Mouse (Mus musculus) cerebellum, postnatal 14 days (tissue): ENCODE results near the gene Ino80b.

ENCODE experiments used
- DNase-seq, 2 experiments: peaks; one replicate each; pipeline ENCODE4 v3.0.0; 2021; ENCODE audit warnings: mixed read lengths in 2 of 2

Gene Ino80b

GRCm38 (mm10) chr6:83083497-83083896, 41.7 kb downstream of the Ino80b start:
- DNase-seq = no peak

DNA sequence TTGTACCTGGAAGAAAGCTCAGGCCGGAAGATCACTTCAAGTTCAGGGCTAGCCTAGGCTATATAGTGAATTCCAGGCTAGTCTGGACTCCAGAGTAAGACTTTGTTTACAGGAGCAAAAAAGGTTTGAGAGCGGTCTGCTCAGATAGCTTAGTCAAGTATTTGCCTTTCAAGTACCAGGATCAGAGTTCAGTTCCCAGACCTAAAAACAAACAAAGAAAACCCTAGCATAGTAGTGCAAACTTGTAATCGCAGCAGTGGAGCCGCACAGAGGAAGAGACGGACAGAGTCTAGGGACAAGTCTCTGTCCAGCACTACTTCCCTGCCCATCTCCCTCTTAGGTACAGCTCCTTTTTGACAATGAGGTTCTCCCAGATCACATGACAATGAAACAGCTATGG, 45.0 kb downstream of the Ino80b start:
- DNase-seq = no peak

- DNase-seq = peak; percentile 100
These were observed 46.8 kb downstream of the Ino80b start for GRCm38 (mm10) chr6:83078324-83078858.

- DNase-seq = peak in 1 of 2 experiments; percentile 67
These were observed 47.5 kb downstream of the Ino80b start, which contains the start of gene Pcgf1 for GRCm38 (mm10) chr6:83077630-83078323. TSS of gene Pcgf1 (plus strand) at chr6:83077869.

DNA sequence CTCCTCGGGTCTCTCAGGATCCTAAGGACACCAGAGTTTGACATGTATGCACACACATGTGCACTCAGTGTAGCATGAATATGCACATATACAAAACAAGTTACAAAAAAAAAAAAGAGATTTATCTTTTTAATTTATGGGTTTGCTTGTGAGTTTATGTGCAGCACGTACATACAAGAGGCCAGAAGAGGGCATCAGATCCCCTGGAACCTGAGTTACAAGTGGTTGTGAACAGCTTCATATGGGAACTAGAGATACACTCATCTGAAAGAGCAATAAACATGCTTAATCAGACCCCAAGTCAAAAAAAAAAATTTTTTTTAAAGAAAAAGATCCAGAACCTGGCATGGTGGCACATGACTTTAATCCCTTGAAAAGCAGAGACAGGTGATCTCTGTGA, 50.3 kb downstream of the Ino80b start:
- DNase-seq = no peak
